Mouse (Mus musculus) retina, adult 2 months (tissue): ENCODE measurements around the gene Maml3.
A peak's percentile ranks its signal among the peaks of the same experiment; 100 is the strongest.

Experiments used
- DNase-seq: peaks from one replicate; pipeline ENCODE4 v3.0.0-alpha.2; 2012; ENCODE audit warnings: low read depth, low spot score

Gene Maml3

DNA sequence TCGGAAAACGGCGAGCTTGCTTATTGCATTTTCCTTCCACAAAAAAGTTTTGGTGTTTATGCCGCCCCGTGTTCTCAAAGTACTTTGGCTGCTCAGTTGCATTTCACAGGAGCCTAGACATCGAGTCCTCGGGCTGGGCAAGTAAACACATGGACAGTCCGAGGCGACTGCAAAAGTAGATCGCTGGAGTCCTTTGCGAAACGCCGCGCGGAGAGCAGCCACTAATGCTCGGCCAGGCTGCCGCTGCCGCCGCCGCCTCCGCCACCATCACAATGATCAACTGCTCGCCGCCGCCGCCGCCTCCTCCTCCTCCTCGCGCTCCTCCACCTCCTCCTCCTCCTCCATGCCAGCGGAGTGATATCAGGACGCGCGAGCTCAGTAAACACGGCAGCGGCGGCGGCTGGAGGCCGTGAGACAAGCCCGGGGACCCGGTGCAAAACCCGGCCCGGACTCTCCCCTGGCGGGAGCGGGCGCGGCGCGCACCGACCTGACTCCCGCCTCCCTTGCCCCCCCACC, at the start of gene Maml3:
Gene Maml3, minus strand, starts transcription at position 441 of the 516 bp plus-strand sequence.
- peak; percentile 72 for DNase-seq

DNA sequence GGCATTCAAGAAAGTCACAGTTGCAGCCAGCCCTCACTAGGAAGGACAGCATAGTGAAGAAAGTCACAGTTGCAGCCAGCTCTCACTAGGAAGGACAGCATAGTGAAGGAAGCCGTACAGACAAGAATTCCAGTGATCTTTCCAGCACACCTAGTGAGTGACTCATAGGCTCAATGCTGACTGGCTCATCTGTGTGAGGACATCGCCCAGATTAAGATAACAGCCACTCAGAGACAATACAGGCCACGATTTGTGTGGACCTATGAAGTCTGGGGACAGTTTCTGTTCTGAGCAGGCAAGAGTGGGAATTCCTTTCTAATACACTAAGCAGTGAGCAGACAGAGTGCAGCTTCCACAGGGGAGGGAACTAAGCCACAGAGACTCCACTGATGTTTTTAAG, 46.3 kb upstream of the Maml3 start:
- no peak for DNase-seq

DNA sequence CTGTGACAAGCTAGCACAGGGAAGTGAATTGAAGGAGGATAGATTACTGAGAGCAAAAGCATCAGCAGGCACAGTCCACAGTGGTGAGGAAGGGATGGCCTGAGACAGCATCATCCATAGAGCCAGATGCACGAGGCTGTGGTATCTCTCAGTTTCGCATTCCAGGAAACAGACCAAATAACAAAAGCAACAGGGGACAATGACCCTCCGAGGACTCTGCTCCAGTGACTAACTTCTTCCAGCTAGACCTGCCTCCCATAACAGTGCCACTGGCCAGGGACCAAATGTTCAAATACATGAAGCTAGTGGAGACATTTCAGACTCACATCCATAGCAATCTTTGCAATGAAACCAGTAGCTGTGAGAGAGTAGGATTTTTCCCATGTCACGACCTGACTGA, 43.4 kb upstream of the Maml3 start:
- DNase-seq: no peak

DNA sequence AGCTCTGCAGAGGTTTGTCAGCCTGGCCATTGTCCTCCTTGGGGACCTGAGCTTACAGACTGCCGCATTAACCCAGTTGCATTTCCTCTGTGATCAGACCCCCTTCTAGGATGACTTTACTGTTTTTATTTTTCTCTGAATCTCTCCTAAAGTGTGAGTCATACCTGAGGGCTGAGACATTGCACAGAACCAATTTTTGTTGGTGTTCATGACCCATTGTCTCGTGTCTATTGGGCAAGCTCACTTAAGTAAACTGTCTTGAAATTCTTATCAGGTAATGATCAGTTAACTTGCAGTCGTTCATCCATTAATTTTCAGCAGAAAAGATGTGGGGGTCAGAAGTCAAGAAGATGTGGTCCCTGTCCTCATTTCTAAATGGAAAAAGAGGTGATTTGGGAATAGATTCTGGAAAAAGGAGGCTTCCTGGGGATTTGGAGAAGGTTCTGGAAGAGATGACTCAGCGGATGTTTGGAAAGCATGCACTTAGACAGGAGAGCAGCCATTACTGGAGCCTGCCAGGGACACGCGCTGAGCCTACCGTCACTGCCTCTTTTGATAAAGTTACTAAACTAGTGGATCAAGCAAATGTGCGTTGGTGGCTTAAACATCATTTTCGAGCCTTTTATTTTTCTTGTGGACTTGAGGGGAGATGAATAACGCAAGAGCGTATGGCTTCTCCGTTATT, 40.0 kb upstream of the Maml3 start:
- DNase-seq: no peak

DNA sequence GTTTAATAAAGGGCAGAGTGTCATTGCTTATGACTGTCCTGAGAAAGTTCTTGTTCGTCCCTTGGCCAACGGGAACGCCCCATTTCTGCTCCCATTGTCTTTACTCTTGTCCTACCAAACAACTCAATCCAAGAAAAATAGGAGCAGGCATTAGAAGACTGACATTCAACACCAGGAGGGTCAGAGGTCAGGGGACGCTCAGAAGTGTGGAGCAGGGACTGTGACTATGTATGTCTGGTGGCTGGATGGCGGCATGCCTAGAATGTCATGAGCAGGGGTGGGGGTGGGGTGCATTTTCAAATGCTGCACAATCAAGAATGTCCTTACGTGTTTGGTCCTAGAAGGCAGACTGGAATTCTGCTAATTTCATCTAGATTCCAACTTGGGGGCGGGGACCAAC, 38.1 kb upstream of the Maml3 start:
- DNase-seq: no peak

DNA sequence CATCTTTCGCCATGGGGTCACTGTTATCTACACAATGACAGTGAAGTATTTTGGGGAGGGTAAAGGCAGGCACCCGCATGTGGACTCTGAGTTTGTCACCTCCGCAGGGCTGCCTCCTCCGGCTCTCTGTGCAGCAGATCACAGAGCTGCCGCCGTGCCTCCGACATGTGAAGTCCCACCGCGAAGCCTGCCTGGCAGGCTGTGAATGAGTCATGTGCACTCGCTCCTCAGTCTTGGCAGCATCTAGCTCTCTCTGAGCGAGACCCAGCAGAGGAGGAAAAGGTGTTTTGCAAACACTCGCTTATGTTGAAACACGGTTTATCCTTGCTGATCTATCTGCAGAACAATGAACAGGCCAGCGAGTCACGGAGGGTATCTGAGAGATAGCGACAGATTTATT, 35.3 kb upstream of the Maml3 start:
- no peak for DNase-seq

DNA sequence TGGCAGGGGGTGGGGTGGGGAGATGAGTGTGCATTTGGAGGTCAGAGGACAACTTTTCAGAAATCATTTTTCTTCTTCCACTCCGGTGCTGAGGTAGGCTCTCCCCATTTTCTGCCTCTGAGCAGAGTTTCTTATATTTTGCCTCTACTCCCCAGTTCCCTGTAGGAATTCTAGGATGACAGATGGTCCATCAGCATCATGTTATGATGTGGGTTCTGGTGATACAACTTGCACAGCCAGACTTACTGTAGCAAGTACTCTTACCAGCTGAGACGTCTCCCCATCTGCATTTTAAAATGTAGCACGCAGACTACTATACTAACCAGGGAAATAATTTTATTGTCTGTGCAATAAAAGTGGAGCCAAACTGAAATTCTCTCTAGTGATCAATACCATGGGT, 20.5 kb upstream of the Maml3 start:
- DNase-seq: no peak

DNA sequence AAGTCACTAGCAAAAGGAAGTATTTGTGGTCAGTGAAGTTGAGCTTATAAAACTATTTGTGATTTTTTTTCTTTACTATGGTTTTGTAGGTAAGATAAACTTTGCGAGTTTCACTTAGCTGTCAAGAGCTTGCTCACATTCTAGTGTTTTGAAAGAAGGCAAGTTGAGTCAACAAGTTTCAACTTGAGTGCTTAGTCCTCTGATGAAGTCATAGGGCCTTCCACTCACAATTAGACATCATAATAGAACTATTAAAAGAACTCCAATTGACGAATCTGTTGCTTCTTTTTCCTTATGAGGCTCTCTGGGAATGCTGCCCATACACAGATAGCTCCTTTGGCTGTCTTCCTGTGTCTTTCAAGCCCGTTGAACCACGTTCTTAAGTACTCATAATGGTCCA, 16.0 kb upstream of the Maml3 start:
- no peak for DNase-seq

DNA sequence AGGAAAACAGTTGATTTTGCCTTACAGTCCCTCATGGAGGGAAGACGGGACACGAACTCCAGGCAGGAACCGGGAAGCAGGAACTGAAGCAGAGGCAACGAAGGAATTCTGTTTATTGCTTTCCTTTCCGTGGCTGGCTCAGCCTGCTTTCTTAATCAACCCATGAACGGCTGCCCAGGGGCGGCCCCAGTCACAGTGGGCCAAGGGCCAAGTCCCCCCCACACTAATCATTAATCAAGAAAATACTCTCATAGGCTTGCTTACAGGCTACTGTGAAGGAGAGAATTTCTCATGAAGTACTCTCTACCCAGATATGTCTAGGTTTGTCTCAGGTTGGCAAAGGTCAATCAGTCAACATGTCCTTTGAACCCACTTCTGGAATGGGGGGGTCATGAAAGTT, 14.3 kb upstream of the Maml3 start:
- DNase-seq: no peak

DNA sequence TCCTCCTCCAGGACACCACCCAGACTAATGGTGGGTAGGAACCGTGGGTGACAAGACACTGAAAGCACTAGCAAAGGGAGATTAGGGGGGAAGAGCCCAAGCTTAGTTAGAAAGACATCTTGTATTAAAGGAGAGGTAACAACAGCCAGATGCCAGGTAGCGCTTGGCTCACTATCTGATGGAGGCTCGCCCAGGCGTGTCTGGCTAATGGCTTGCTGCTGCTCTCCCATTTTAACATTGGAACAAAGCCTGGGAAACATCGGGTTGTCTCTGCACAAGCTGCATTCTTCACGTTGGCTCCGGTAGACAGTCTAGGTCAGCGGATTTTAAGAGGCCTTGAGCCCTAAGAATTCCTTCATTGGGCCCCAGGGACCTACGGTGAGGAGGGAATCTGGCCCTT, 10.5 kb upstream of the Maml3 start:
- no peak for DNase-seq

DNA sequence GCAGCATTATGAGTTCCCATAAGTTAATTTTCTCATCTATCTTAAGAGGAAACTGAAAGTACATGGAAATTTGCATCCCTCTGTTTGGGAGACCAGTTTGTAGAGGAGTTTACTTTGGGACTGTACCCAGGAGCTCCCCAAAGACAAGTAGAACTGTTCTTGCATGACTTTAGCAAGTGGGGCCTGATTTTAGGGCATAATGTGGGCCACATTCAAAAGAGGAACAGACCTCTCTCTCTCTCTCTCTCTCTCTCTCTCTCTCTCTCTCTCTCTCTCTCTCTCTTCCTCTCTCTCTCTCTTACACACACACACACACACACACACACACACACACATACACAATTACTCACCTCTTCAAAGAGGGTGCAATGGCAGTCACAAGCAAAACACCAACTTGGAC, 3.2 kb upstream of the Maml3 start:
- DNase-seq: no peak

DNA sequence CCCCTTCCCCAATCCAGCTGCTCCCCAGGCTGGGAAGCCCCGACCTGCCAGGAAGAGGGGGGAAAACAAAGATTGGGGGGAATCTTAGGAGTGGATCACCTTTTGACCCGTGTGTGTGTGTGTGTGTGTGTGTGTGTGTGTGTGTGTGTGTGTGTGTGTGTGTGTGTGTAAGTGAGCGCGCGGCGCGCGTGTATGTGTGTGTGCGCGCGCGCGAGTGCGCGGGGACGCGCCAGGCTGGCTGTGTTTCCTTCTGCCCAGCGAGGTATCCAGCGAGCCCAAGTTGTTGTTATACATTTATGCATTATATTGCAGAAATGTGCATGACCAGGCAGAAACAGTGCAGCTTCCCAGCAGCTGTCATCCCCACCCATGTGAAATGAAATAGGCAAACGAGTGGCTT, 280 bp upstream of the Maml3 start:
- no peak for DNase-seq

DNA sequence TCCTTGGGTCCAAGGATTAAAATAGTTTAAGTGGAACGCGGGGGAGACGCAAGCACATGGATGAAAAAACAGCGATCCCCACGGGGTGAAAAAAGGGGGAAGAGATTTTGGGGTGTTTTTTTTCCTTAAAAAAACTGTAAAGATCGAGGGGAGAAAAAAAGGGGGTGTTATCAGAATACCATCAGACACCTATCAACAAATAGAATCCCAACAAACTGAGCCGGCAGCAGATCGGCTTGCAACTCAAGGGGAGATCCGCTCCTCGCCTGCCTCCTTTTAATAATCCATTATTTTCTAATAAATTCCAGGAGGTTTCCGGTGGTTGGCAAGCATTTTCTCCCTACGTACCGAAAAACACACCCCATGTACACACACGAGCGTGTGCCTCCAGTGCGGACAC, 668 bp downstream of the Maml3 start:
- no peak for DNase-seq

DNA sequence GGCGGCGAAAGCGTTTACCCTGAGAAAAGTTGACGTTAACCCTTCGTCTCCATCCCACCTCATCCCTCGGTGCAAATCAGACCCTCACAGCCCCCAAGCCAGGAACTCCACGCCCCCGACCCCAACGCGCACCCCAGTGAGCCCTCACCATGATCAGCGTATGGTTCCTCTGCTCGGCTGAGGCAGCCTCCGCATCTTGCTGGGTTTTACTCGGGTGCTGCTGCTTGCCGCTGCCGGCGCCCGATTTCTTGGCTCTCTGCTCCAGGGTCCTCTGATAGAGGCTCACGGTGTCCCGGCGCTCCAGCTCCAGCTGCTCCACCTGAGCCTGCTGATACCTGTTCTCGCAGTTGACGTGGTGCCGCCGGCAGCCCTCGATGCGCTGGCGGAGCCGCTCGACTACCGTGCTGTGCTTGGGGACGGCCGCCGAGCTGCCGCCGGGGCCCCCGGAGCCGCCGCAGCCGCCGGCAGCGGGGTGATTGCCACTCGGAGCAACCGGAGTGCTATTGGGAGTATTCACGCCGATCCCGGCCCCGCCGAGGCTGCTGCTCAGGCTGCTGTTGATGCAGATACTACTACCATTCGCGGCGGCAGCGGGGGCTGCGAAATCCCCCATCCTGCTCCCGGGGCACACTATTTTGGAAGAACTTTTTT, 1.2 kb downstream of the Maml3 start:
- DNase-seq: no peak

DNA sequence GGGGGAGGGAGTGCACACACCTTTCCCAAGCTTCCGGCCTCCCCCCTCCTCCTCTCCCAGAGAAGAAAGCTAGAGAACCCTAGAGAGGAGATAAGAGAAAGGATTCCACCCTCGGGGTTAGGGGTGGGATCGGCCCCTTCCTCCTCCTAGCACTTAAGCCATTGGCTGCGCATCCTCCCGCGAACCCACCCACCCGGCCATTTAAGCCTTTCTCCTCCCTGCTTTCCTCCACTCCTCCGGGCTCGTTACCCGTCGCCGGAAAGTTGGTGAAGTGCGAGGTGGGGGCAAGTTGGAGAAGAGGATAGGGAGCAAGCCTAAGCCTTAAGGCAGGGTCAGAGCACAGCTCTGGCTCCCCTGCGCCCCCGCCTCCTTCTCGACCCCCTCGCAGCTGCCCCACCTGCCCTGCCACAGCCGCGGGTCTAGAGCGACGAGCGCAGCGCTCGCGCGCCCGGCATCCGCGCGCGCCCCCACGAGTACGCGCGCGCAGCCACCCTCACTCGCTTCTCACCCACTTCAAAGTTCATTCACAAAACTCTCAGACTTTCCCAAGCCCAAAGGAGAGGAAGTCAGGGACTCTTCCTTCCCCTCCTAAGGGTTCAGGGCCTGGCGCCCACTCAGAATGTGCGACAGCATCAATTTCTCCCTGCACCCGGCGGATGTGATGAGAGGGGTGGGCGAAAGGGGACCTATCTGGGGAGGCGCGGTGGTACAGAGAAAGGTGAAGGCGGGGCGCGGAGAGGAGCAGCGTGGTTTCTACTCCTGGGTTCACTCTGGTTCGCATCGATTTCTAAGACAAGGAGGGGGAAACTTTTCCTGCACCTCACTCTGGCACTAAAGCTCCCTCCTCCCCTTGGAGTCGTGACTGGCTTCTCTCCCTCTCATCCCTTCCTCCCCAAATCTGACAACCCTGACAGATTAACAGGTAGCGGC, 2.0 kb downstream of the Maml3 start:
- no peak for DNase-seq

DNA sequence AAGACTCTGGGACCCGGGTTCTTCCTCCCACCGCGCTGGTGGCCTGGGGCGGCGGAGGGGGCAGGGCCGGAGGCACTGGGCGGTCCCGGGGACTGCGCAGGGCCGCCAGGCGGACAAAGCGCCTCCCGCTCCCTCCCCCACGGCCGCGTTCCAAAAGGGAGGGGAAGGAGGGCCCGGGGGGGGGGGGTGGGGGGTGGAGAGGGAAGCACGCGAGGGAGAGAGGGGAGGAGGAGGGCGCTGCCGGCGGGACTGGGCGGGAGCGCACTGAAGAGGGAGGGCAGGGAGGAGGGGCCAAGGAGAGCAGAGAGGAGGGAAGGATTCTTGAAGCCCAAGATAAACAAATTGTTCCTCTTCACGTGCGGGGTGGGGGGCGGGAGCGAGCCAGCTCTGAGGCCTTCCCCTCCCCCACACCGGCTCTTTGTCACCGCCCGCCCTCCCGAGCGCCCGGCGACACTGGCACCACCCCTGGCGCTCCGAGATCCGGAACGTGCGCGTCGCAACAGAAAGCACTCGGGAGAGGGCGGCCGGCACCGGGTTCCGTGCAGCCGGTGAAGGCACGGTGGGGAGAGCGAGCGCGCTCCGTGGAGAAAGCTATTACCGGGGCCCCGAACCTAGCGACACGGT, 2.8 kb downstream of the Maml3 start:
- peak; percentile 51 for DNase-seq

DNA sequence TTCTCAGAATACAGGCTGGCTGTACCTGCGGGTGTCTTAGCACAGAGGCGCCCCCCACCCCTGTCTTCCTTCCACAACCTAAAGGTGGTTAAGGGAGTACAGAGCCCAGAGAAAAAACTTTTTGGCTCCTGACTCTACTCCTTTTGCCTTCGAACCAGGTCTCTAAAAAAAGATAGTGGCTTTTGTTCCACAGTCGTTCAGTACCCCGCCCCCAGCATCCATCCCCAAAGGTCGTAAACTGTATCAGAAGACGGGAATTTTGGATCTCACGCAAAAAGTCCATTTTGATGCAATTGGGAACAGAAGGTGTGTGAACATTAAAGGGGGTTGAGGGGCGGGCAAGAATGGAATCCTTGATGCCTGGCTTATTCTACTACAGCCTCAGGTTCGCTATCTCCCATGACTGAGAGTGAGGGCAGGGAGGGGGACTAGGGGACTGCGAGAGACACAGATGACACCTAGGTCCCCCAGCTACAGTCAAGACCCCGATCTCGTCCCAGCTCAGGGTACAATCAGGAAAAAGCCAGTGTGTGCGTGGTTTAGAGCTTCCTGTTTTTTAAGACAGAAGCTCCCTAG, 3.4 kb downstream of the Maml3 start:
- no peak for DNase-seq

DNA sequence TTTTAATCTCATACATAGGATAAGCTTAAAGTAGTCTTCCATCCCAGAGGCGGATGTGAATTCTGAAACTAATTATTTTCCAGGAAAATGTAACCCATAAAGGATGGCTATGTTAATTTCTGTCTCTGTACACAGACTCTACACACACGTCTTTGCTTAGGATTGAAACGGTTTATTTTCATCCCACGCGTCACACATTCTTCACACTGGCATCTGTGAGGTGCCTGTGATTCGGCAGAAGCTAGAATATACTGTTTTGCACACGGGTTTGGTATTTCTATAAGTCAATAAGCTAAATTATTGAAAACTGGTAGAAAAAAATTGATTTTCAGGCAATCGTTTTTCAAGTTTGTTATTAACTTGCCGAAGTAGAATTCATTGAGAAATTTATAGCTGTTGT, 4.0 kb downstream of the Maml3 start:
- DNase-seq: no peak

DNA sequence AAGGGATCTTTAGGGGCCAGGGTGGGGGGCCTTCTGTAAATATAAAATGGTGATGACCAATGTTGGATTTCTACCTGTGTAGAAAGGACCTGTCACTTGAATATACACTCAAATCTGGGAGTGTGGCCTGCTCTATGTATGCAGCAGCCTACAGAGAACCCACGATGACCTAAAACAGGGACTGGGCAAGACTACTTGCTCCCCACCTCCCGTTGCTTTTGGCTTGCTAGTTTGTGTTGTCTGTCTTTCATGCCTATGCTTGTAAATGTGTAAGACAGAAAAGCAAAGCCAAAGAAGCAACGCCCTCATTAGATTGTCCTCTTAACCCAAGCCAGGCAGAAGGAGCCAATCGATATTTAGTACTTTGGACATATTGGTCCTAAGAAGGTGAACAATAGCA, 4.6 kb downstream of the Maml3 start:
- no peak for DNase-seq

DNA sequence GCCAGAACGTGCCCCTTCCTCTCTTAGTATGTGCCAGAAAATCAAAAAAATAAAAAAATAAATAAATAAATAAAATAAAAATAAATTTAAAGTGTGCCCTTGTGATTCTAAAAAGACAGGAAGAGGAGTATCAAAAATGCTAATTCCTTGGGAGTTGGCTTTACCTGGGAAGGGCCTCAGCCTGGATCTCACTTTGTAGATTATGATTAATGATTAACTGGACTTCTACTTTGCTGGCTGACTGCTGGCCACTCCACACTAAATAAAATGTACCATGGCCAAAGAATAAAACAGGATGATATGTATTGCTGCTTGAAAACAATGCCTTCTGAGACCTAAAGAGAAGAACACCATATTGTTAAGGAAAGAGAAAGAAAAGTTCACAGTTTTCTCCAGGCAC, 5.6 kb downstream of the Maml3 start:
- no peak for DNase-seq

DNA sequence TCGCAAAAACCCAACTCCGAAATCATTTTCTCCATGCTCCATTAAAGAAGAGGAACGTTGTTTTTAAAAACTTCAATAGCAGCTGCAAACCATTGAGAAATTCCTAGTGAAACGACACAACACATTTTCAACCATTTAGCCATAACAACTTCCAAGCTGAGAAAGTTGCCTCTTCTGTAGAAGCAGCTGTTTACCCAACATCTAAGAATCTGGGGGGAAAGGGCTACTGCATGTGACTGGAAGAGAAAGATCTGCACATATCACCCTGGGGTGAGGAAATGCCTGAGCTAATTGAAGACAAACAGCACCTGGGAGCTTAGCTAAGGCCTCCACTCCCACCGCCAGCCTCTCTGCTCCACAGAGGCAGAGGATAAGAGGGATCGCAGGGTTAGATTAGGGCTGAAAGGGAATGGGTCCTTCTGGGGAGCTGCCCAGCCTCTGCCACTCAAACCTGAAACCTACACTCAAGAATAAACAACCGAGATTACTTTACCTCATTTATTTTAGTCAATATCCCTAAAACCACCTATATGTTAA, 13.5 kb downstream of the Maml3 start:
- DNase-seq: no peak
